In the genomic region with DNA sequence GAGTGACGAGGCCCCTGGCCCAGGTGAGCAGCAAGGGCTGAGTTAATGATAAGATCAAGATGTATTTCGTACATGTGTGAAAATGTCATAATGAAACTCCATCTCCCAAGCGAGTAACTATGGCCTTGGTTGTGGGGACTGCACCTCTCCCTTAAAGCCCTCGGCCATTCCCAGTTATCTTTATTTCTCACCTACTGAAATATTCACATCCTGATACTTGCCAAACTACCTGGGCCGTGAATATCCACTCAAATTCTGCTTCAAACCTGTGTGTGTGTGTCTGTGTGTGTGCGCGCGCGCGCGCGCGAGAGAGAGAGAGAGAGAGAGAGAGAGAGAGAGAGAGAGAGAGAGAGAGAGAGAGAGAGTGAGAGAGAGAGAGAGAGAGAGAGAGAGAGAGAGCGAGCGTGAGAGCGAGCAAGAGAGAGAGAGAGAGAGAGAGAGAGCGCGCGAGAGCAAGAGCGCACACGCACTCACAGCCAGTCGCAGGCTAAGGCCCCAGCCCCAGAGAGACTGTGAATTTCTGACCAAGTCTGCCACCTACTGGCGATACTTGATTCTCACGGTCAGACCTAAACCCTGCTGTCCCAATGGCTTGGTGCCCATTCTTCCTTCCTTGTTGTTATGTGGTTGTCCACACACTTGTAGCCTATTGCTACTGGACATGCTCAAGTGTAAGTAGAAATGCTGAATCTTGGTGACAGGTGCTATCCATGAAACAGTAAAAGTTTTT, we compare ENCODE assay signal across 8 mouse cellular contexts. TPM values are rescaled to one million over a fixed set of nuclear protein-coding genes. Genes with fewer than 3 reads are reported as not detected.
DNase-seq lines count a peak whose midpoint lies in the region; ATAC-seq lines count a peak whose summit lies in the region.

No protein-coding gene starts in this region.

- 0 out of 2 replicates have a peak overlapping the region, but pooled peaks have one; percentile 14 for H3K4me2 ChIP-seq in intestine, embryonic 15.5 days (replicated peaks)

- H3K36me3 ChIP-seq in intestine, embryonic 15.5 days, result no peaks in the 10 kb centered on the region

- intact Hi-C loops in left cerebral cortex, postnatal 14 days (cut with DNase I), result no loop called here

- no peaks in the 10 kb centered on the region for H3K27me3 ChIP-seq in intestine, embryonic 15.5 days (replicated peaks)

- peak; percentile 98 for ATAC-seq in intestine, embryonic 15.5 days

- H3K27ac ChIP-seq in intestine, embryonic 15.5 days, result no peak overlapping the region

- WGBS in intestine, embryonic 15.5 days, result 32% methylated on average over 24 of the region's 24 CpGs

- no peak overlapping the region for H3K9ac ChIP-seq in intestine, embryonic 15.5 days

- H3K4me3 ChIP-seq in intestine, embryonic 15.5 days (replicated peaks), result no peak overlapping the region

- DNase-seq in adrenal gland, adult 2 months, result peak; percentile 90
- DNase-seq in embryo, embryonic 11.5 days (ENCODE audit: low read depth, low spot score), result peak; percentile 79
- peak; percentile 75 to 92 for DNase-seq in gastrocnemius, postnatal 4 days (ENCODE audit: low spot score in 2 of 2)
- DNase-seq in left cerebral cortex, postnatal 14 days (ENCODE audit: low spot score in 2 of 2), result peak; percentile 94 to 96
- DNase-seq in mesoderm, embryonic 11.5 days (ENCODE audit: low read depth, low spot score), result peak; percentile 90
- peak; percentile 83 for DNase-seq in right cerebral cortex, postnatal 25 days
- DNase-seq in urinary bladder, postnatal 36 days (ENCODE audit: low spot score in 2 of 2), result peak; percentile 79 to 85

- H3K9me3 ChIP-seq in intestine, embryonic 15.5 days, result no peaks in the 10 kb centered on the region

- 0 out of 2 replicates have a peak, but pooled peaks cover 2% of the 10 kb centered on the region for H3K4me1 ChIP-seq in intestine, embryonic 15.5 days (replicated peaks)

RNA-seq across cellular contexts. Expression of a gene that starts 21.6 kb away (rescaled TPM):
- under 1 TPM in 1 of 2 experiments, not detected in 1; 0.21 TPM for total RNA-seq in adrenal gland, adult 2 months (2021)
- polyA plus RNA-seq in adrenal gland, adult 2 months (2012; rRNA removed), result 0.06 TPM in 1 of 2 replicates, not detected in the other
- 1 to 10 TPM; 3.0 to 3.7 TPM for total RNA-seq in gastrocnemius, postnatal 4 days (2021)
- 0.26 and 0.53 TPM in 2 replicates for polyA plus RNA-seq in intestine, embryonic 15.5 days (2015; fragmentation: Nextera tagmentation; extraction: Ambion mirVana)
- total RNA-seq in left cerebral cortex, postnatal 14 days (2021), result 1 to 10 TPM in 1 of 2 experiments, under 1 TPM in 1; 0.70 to 1.1 TPM

RNA-seq across cellular contexts. Expression of a gene that starts 29.0 kb away (rescaled TPM):
- 10 to 100 TPM; 32.9 to 63.1 TPM for total RNA-seq in adrenal gland, adult 2 months (2021)
- 8.8 and 11.6 TPM in 2 replicates for polyA plus RNA-seq in adrenal gland, adult 2 months (2012; rRNA removed)
- 10 to 100 TPM; 30.5 to 42.7 TPM for total RNA-seq in gastrocnemius, postnatal 4 days (2021)
- polyA plus RNA-seq in intestine, embryonic 15.5 days (2015; fragmentation: Nextera tagmentation; extraction: Ambion mirVana), result 45.0 and 45.6 TPM in 2 replicates
- 10 to 100 TPM; 49.6 to 54.3 TPM for total RNA-seq in left cerebral cortex, postnatal 14 days (2021)
